Mouse (Mus musculus): Measurements from ENCODE around the gene Crim1. TPM values are rescaled to one million over a fixed set of nuclear protein-coding genes. Genes with fewer than 3 reads are reported as not detected.
A peak's percentile ranks its signal among the peaks of the same experiment; 100 is the strongest.

The Crim1 gene
- polyA plus RNA-seq, 1 experiment from 2014 or later = 0.63 TPM

- Histone ChIP-seq H3K9ac (no peak overlapping the region), H3K4me3 (replicated peaks) (no peak overlapping the region), H3K9me3 (replicated peaks) (no peaks in the 10 kb centered on the region), H3K36me3 (replicated peaks) (peaks cover 39% of the 10 kb centered on the region), H3K27ac (replicated peaks) (no peak overlapping the region), H3K4me2 (no peak overlapping the region), H3K4me1 (replicated peaks) (peaks cover 35% of the 10 kb centered on the region), H3K27me3 (no peaks in the 10 kb centered on the region)
- 75% methylated on average over 6 of the region's 6 CpGs for WGBS (ENCODE audit: insufficient replicate concordance)
- ATAC-seq (ENCODE audit: insufficient read depth) = no peak
Measured at GRCm38 (mm10) chr17:78402174-78402573, 202.1 kb downstream of the Crim1 start.

GRCm38 (mm10) chr17:78403229-78403628 is 203.2 kb downstream of the Crim1 start:
- H3K36me3 ChIP-seq (replicated peaks) = peaks cover 36% of the 10 kb centered on the region
- no peak overlapping the region for H3K27ac ChIP-seq (replicated peaks)
- H3K27me3 ChIP-seq = no peaks in the 10 kb centered on the region
- no peak overlapping the region for H3K9ac ChIP-seq
- no peak overlapping the region for H3K4me2 ChIP-seq
- no peak overlapping the region for H3K4me3 ChIP-seq (replicated peaks)
- H3K9me3 ChIP-seq (replicated peaks) = no peaks in the 10 kb centered on the region
- peaks cover 35% of the 10 kb centered on the region for H3K4me1 ChIP-seq (replicated peaks)
- no peak for ATAC-seq (ENCODE audit: insufficient read depth)
- 70% methylated on average over 4 of the region's 4 CpGs for WGBS (ENCODE audit: insufficient replicate concordance)

- H3K36me3 ChIP-seq (replicated peaks) = peaks cover 36% of the 10 kb centered on the region
- H3K9ac ChIP-seq = no peak overlapping the region
- no peak for ATAC-seq (ENCODE audit: insufficient read depth)
- H3K4me2 ChIP-seq = no peak overlapping the region
- WGBS (ENCODE audit: insufficient replicate concordance) = 78% methylated on average over 9 of the region's 9 CpGs
- no peaks in the 10 kb centered on the region for H3K9me3 ChIP-seq (replicated peaks)
- no peak overlapping the region for H3K4me3 ChIP-seq (replicated peaks)
- H3K27me3 ChIP-seq = no peaks in the 10 kb centered on the region
- H3K4me1 ChIP-seq (replicated peaks) = peaks cover 35% of the 10 kb centered on the region
- no peak overlapping the region for H3K27ac ChIP-seq (replicated peaks)
Measured at GRCm38 (mm10) chr17:78403804-78404203, 203.8 kb downstream of the Crim1 start.

- Histone ChIP-seq H3K4me2 (no peak overlapping the region), H3K9ac (no peak overlapping the region), H3K9me3 (replicated peaks) (no peaks in the 10 kb centered on the region), H3K27ac (replicated peaks) (no peak overlapping the region), H3K4me1 (replicated peaks) (peaks cover 31% of the 10 kb centered on the region), H3K27me3 (no peaks in the 10 kb centered on the region), H3K36me3 (replicated peaks) (peaks cover 39% of the 10 kb centered on the region), H3K4me3 (replicated peaks) (no peak overlapping the region)
- ATAC-seq (ENCODE audit: insufficient read depth) = no peak
- 74% methylated on average over 3 of the region's 3 CpGs for WGBS (ENCODE audit: insufficient replicate concordance)
Measured at GRCm38 (mm10) chr17:78405336-78405735, 205.3 kb downstream of the Crim1 start.

GRCm38 (mm10) chr17:78406854-78407253 is 206.8 kb downstream of the Crim1 start:
- no peak overlapping the region for H3K4me2 ChIP-seq
- no peaks in the 10 kb centered on the region for H3K27me3 ChIP-seq
- H3K36me3 ChIP-seq (replicated peaks) = peaks cover 46% of the 10 kb centered on the region
- H3K9ac ChIP-seq = no peak overlapping the region
- H3K4me1 ChIP-seq (replicated peaks) = peaks cover 17% of the 10 kb centered on the region; the same call in 1 of the 2 replicates
- ATAC-seq (ENCODE audit: insufficient read depth) = no peak
- WGBS (ENCODE audit: insufficient replicate concordance) = 75% methylated on average over 10 of the region's 10 CpGs
- no peak overlapping the region for H3K27ac ChIP-seq (replicated peaks)
- no peak overlapping the region for H3K4me3 ChIP-seq (replicated peaks)
- no peaks in the 10 kb centered on the region for H3K9me3 ChIP-seq (replicated peaks)

- 55% methylated on average over 4 of the region's 4 CpGs for WGBS (ENCODE audit: insufficient replicate concordance)
- Histone ChIP-seq H3K27ac (replicated peaks) (no peak overlapping the region), H3K4me1 (replicated peaks) (peaks cover 12% of the 10 kb centered on the region; the same call in 1 of the 2 replicates), H3K4me2 (no peak overlapping the region), H3K27me3 (no peaks in the 10 kb centered on the region), H3K9me3 (replicated peaks) (no peaks in the 10 kb centered on the region), H3K36me3 (replicated peaks) (peaks cover 45% of the 10 kb centered on the region), H3K4me3 (replicated peaks) (no peak overlapping the region), H3K9ac (no peak overlapping the region)
- no peak for ATAC-seq (ENCODE audit: insufficient read depth)
Measured at GRCm38 (mm10) chr17:78407581-78407980, 207.5 kb downstream of the Crim1 start.

- H3K9ac ChIP-seq = no peak overlapping the region
- no peaks in the 10 kb centered on the region for H3K9me3 ChIP-seq (replicated peaks)
- peaks cover 45% of the 10 kb centered on the region for H3K36me3 ChIP-seq (replicated peaks)
- 80% methylated on average over 10 of the region's 10 CpGs for WGBS (ENCODE audit: insufficient replicate concordance)
- H3K27ac ChIP-seq (replicated peaks) = no peak overlapping the region
- H3K4me2 ChIP-seq = no peak overlapping the region
- no peak for ATAC-seq (ENCODE audit: insufficient read depth)
- H3K4me1 ChIP-seq (replicated peaks) = peaks cover 10% of the 10 kb centered on the region; the same call in 1 of the 2 replicates
- no peak overlapping the region for H3K4me3 ChIP-seq (replicated peaks)
- H3K27me3 ChIP-seq = no peaks in the 10 kb centered on the region
Measured at GRCm38 (mm10) chr17:78408386-78408785, 208.3 kb downstream of the Crim1 start.

GRCm38 (mm10) chr17:78409900-78410299 is 209.9 kb downstream of the Crim1 start:
- no peaks in the 10 kb centered on the region for H3K27me3 ChIP-seq
- H3K4me2 ChIP-seq = no peak overlapping the region
- H3K36me3 ChIP-seq (replicated peaks) = peaks cover 34% of the 10 kb centered on the region
- no peaks in the 10 kb centered on the region for H3K9me3 ChIP-seq (replicated peaks)
- no peak for ATAC-seq (ENCODE audit: insufficient read depth)
- H3K4me3 ChIP-seq (replicated peaks) = no peak overlapping the region
- H3K4me1 ChIP-seq (replicated peaks) = peaks cover 15% of the 10 kb centered on the region
- WGBS (ENCODE audit: insufficient replicate concordance) = 81% methylated on average over 2 of the region's 2 CpGs
- no peak overlapping the region for H3K27ac ChIP-seq (replicated peaks)
- no peak overlapping the region for H3K9ac ChIP-seq

- Histone ChIP-seq H3K36me3 (replicated peaks) (peaks cover 20% of the 10 kb centered on the region), H3K9ac (no peak overlapping the region), H3K4me3 (replicated peaks) (no peak overlapping the region), H3K27me3 (no peaks in the 10 kb centered on the region), H3K4me2 (peak overlapping the region; percentile 80), H3K9me3 (replicated peaks) (no peaks in the 10 kb centered on the region), H3K27ac (replicated peaks) (no peak overlapping the region), H3K4me1 (replicated peaks) (peaks cover 44% of the 10 kb centered on the region)
- WGBS (ENCODE audit: insufficient replicate concordance) = 38% methylated on average over 2 of the region's 2 CpGs
- no peak for ATAC-seq (ENCODE audit: insufficient read depth)
Measured at GRCm38 (mm10) chr17:78415255-78415654, 215.2 kb downstream of the Crim1 start.

- no peaks in the 10 kb centered on the region for H3K27me3 ChIP-seq
- under 1% methylated on average over 59 of the region's 67 CpGs for WGBS (ENCODE audit: insufficient replicate concordance)
Measured at GRCm38 (mm10) chr17:78417381-78418281, 217.6 kb downstream of the Crim1 start, which contains the start of gene Fez2. Gene Fez2, minus strand, starts transcription at chr17:78418152.

GRCm38 (mm10) chr17:78419216-78419615 is 219.2 kb downstream of the Crim1 start:
- no peak for ATAC-seq (ENCODE audit: insufficient read depth)
- WGBS (ENCODE audit: insufficient replicate concordance) = 15% methylated on average over 4 of the region's 4 CpGs
- Histone ChIP-seq H3K27me3 (no peaks in the 10 kb centered on the region), H3K9ac (no peak overlapping the region), H3K36me3 (replicated peaks) (no peaks in the 10 kb centered on the region), H3K9me3 (replicated peaks) (no peaks in the 10 kb centered on the region), H3K4me3 (replicated peaks) (no peak overlapping the region), H3K4me2 (no peak overlapping the region), H3K4me1 (replicated peaks) (peaks cover 44% of the 10 kb centered on the region), H3K27ac (replicated peaks) (no peak overlapping the region)

More at GRCm38 (mm10) chr17:78417381-78418281, 217.6 kb downstream of the Crim1 start, which contains the start of gene Fez2:
- Histone ChIP-seq H3K4me1 (replicated peaks) (peaks cover 44% of the 10 kb centered on the region), H3K4me3 (replicated peaks) (peak within 1 kb of the TSS; percentile 81), H3K27ac (replicated peaks) (peak within 1 kb of the TSS; percentile 98), H3K9ac (peak within 1 kb of the TSS; percentile 81), H3K4me2 (peak within 1 kb of the TSS; percentile 80), H3K9me3 (replicated peaks) (no peaks in the 10 kb centered on the region), H3K36me3 (replicated peaks) (0 out of 2 replicates have a peak, but pooled peaks cover 2% of the 10 kb centered on the region)
- peak; percentile 96 for ATAC-seq (ENCODE audit: insufficient read depth)
